Mouse (Mus musculus) embryo, embryonic 11 days (tissue): ENCODE data around the gene Setd1b.
A peak's percentile ranks its signal among the peaks of the same experiment; 100 is the strongest.

Experiments
- DNase-seq: peaks from one replicate; pipeline ENCODE4 v3.0.0-alpha.2; 2015

Setd1b gene

DNA sequence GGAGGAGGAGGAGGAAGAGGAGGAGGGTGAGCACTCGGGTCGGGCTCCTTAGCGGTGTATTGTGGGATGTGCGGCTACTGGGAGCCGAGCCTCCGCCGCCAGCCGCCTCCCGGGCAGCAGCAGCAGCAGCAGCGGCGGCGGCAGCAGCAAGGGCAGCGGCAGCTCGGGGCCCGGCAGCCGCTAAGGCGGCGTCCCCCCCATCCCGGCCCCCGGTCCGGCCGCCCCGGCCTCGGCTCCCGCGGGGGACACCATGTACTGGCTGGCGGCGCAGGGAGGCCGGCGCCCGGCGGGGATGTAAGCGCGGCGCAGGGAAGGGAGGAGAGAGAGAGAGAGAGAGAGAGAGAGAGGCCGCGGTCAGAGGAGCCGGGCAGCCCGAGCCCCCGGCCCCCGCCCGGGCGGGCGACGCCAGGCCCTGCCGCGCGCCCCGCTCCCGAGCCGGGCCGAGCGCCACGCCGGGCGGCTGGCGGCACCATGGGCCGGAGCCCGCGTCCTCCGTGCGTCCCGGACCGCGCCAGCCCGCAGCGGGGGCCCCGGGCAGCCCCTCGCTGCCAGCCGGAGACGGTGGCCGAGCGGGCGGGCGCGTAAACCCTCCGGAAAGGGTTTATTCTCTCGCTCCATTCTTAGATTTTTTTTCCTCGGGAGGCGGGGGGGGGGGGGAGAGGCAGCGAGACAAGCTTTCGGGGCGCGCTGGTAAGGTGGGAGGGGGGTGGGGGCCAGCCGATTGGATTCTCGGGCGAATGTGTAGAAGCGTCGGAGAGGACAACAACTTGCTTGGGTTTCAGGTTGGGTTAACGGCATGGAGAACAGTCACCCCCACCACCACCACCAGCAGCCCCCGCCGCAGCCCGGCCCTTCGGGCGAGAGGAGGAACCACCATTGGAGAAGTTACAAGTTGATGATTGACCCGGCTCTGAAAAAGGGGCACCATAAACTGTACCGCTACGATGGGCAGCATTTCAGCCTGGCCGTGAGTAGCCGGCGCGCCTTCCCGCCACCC, at the start of gene Setd1b:
Gene Setd1b, plus strand, starts transcription at position 33 of the 997 bp plus-strand sequence.
- DNase-seq, result peak; percentile 82

DNA sequence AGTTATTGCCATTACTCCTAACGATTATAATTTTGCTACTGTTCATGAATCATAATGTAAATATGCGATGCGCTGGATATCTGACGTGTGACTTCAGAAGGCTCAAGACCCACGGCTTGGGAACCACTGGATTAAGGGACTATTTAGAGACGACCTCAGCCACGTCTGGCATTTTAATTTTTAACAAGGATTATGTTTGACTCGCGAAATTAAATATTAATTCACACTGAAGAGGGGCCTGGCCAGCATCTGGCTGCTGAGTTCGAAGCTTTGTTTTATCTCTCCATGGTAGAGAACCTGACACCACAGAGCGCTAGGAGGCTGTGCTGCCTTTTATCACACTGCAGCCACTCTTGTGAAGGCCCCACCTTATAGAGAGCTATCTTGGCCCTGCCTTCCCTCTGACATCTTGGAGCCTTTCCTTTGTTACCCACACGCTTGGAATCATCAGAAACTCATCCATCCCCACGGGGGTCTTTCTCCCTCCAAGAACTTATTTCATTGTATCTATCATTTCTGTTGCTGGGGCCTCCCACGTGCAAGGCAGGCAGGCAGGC, 48.8 kb upstream of the Setd1b start:
- no peak for DNase-seq

- DNase-seq, result no peak
Measured at GRCm38 (mm10) chr5:123094238-123094991, 47.6 kb upstream of the Setd1b start.

DNA sequence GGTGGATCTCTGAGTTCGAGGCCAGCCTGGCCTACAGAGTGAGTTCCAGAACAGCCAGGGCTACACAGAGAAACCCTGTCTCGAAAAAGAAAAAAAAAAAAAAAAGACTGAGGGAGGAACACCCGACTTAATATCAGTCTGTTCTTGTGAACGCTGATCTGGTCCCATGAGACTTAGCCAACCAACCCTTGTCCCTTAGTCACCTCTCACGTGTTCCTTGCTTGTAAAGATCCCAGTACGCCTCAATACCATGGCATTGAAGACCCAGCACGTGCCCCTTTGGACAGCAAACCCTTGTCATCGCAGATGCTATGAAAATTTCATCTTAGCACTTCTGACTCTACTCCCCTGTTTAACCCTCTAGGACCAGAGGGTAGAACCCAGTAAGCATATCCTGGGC, 45.7 kb upstream of the Setd1b start:
- DNase-seq, result no peak

DNA sequence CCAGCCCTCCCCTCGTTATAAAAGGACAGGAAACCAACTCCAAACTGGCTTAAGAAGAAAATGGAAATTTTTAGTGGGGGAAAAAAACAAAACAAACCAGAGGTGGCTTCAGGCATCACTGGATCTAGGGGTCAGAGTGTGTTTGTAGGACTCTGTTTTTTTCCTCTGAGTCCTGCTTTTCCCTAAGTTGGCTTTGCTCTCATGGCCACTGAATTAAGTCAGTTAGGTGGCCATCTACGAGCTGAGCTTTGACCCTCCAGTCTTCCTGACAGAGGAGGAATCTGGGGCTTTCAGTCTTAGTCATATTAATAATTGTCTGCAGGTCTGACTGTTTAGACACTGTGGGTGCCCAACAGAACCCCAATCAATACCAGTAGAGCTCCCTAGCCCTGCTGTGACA, 43.5 kb upstream of the Setd1b start:
- DNase-seq, result no peak

DNA sequence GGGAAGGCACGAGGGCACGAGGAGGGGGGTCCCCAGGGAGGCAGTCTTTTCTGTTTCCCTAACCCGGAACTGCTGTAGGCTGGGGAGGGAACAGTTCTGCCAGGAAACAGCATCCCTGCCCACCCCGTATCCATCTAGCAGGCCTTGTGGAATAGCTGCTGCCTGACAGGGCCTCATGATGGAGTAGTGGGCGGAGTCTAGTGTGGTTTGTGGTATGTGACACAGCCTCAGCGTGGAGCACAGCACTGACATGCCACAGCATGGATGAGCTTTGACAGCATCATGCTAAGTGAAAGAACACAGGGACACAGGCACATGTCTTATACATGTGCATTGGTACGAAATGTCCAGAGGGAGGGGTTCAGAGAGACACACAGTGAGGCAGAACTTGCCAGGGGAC, 39.6 kb upstream of the Setd1b start:
- peak; percentile 33 for DNase-seq

GRCm38 (mm10) chr5:123103556-123103955, 38.4 kb upstream of the Setd1b start:
- no peak for DNase-seq

GRCm38 (mm10) chr5:123104769-123105168, 37.2 kb upstream of the Setd1b start:
- no peak for DNase-seq

DNA sequence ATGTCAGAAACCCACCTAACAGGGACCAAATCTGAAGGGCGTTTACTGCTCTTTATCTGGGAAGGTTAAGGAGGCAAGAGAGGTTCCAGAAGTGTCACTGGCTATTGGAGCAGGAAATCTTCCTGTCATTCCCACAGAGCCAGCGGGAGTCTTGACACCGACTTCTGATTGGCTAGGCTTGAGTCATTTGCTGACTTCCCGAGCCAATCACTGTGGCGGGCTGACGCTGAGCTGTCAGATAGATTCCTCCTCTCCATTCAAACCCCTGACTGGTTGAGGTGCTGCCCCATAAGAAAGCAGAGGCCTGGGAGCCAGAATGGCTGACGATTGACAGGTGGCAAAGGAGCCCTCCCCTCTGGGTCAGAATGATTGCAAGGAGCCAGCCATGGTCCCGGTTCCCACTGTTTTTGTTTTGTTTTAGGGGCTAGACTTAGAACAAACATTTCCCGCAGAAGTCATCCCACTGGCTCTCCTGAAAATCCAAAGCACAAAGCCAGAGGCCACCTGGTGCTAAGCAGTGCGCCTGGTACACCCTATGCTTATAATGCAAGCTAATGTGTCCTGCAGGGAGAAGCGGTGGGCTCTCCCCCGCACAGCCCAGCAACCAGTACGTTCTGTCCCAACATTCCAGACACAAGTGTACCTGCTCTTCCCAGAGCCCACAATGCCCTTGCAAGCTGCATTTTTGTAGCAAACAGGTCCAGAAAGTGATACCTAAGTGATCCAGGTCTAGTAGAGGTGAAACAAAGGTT, 32.4 kb upstream of the Setd1b start:
- peak; percentile 68 for DNase-seq

DNA sequence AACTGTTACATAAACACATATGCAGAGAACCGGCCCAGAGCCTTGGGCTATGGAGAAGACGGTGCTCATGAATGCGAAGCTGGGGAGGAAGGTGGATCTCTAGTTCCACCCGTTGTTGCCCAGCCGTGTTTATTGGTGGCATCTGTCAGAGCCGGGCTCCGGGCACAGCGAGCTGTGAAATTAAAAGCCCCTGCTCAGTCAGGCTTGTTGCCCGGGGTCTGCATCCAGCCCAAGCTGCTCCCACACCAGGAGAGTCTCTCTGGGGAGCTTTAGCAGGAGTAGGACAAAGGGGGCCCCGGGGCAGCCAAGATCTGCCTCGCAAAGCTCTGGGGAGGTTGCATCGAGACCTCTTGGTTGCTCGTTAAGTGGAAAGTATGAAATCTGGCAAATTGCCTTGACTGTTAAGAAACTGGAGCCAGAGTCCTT, 31.7 kb upstream of the Setd1b start:
- no peak for DNase-seq

DNA sequence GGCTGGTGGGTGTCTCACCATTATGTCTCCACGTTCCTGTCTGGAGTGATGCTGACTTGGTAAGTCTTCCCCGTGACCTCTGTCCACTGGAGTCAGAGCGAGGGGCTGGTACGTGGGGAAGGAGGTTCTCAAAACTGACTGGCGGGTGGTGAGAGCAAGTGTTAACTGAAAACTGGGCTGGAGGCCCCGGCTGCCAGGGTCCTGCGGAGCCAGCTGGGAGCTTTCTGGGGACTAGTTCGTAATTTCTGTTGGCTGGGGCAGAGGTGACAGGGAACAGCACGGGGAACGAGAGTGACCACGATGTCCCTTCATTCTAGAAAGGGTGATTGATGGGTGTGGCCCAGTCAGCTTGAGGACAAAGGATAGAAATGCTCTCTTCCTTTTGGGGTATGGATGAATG, 27.9 kb upstream of the Setd1b start:
- DNase-seq, result no peak

GRCm38 (mm10) chr5:123114924-123115323, 27.1 kb upstream of the Setd1b start:
- DNase-seq, result peak; percentile 53

GRCm38 (mm10) chr5:123116080-123116479, 25.9 kb upstream of the Setd1b start:
- no peak for DNase-seq

GRCm38 (mm10) chr5:123117257-123117656, 24.7 kb upstream of the Setd1b start:
- peak; percentile 89 for DNase-seq

- no peak for DNase-seq
Measured at GRCm38 (mm10) chr5:123117773-123118172, 24.2 kb upstream of the Setd1b start.

GRCm38 (mm10) chr5:123118826-123119225, 23.2 kb upstream of the Setd1b start:
- DNase-seq, result no peak

GRCm38 (mm10) chr5:123120624-123121215, 21.3 kb upstream of the Setd1b start:
- DNase-seq, result no peak

DNA sequence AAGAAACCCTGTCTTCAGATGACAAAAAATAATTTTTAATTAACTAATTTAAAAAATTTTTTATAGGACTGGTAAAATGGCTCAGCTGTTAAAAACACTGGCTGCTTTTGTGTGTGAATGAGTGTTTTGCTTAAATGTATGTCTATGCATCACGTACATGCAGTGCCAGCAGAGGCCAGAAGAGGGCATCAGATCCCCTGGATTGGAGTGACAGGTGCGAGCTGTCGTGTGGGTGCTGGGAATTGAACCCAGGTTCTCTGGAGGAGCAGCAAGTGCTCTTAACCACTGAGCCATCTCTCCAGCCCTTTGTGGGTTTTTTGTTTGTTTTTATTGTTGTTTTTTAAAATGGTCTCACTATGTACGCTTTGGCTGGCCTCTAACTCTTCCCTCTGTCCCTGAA, 19.8 kb upstream of the Setd1b start:
- DNase-seq, result no peak

GRCm38 (mm10) chr5:123125105-123125504, 16.9 kb upstream of the Setd1b start:
- no peak for DNase-seq

DNA sequence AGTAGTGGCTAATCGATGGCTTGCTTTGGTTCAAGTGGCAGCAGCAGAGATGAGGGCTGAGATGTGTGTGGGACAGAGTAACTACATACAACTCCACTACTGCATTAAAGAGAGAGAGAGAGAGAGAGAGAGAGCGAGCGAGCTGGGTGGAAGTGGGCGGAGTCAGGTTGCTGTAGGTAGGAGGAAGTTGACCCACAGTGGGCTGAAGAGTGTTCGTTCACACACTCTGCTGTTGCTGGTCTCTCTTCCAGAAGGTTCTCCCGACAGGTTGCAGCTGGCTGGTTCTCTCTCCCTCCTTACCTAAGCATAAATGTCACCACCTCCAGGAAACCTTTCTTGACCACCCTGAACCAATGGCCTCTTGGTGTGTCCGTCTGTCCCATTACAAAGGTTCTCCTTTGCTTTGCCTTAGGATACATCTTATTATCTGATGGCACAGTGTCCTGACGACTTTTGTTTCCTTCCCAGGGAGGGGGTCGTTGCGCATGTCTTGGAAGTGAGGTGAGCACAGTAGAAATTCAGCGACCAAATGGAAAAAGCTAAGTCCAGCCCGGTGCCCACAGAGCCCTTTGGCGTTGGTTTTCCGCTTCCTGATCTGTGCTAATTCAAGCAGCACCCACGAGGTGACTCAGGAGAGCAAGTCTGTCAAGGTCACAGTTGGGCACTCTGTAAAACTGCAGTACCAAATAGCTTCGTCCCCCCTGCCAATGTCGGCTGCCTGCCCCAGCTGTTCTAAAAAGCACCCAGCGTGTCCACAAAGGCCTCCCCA, 16.2 kb upstream of the Setd1b start:
- DNase-seq, result no peak

GRCm38 (mm10) chr5:123127031-123127430, 15.0 kb upstream of the Setd1b start:
- no peak for DNase-seq
